Mouse (Mus musculus): Measurements from ENCODE around the gene Ttll5. TPM values are rescaled to one million over a fixed set of nuclear protein-coding genes. Genes with fewer than 3 reads are reported as not detected.

The Ttll5 gene
- total and polyA plus RNA-seq, 3 experiments = 7.4 to 18.5 TPM; not detected in 1

DNA sequence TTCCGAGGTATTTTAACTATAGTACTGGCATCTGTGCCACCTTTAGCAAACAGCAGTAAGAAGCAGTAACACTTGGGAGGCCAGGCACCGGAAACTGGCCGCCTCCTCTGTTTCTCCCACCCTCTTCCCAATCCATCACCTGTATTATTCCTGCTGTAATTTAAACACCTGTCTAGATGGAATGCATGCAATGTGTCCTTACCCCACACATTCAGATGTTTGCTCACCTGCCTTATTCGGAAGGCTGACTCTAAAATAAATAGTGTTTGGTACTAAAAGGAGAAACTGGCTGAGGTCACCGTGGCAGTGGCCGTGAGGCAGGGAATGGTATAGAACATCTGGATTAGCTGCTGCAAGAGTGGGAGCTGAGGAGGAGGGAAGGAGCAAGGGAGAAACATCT lies 125.9 kb downstream of the Ttll5 start:
- H3K4me1 ChIP-seq (ENCODE audit: control insufficient read depth in 1 of 2, insufficient read depth in 2 of 2, low read length in 2 of 2) = no peaks in the 10 kb centered on the region
- no peak for DNase-seq (ENCODE audit: low read depth, low spot score)
- H3K36me3 ChIP-seq (ENCODE audit: control insufficient read depth in 1 of 2, insufficient read depth in 2 of 2, low read length in 2 of 2) = no peaks in the 10 kb centered on the region
- H3K79me2 ChIP-seq (ENCODE audit: control insufficient read depth, insufficient read depth, low read length, poor library complexity) = no peaks in the 10 kb centered on the region
- H3K27me3 ChIP-seq (ENCODE audit: control insufficient read depth in 1 of 2, insufficient read depth in 2 of 2, low read length in 2 of 2) = no peaks in the 10 kb centered on the region
- no peak overlapping the region for H3K9ac ChIP-seq (ENCODE audit: control insufficient read depth, low read depth, low read length, poor library complexity, severe bottlenecking)
- TF ChIP-seq EP300 (IDR thresholded peaks at IDR 0.05; ENCODE audit: low read depth in 1 of 2, low read length in 2 of 2) (no peak), ZKSCAN1 (IDR thresholded peaks at IDR 0.05; ENCODE audit: low read depth, low read length) (no peak), NELFE (IDR thresholded peaks at IDR 0.05; ENCODE audit: low read depth, low read length) (no peak), TBP (IDR thresholded peaks at IDR 0.05; ENCODE audit: low read depth, low read length) (no peak), CHD2 (IDR thresholded peaks at IDR 0.05; ENCODE audit: low read length) (no peak), ZNF384 (IDR thresholded peaks at IDR 0.05; ENCODE audit: low read depth, low read length) (no peak), TCF12 (IDR thresholded peaks at IDR 0.05; ENCODE audit: low read depth, low read length) (no peak), ELF1 (IDR thresholded peaks at IDR 0.05; ENCODE audit: low read depth, low read length) (no peak), KAT2A (conservative IDR thresholded peaks at IDR 0.05; ENCODE audit: low read depth, low read length) (no peak), POLR2AphosphoS2 (IDR thresholded peaks at IDR 0.05; ENCODE audit: low read length) (no peak), USF1 (IDR thresholded peaks at IDR 0.05; ENCODE audit: low read depth, low read length) (no peak), BHLHE40 (IDR thresholded peaks at IDR 0.05; ENCODE audit: borderline replicate concordance, low read depth, low read length) (no peak), ETS1 (IDR thresholded peaks at IDR 0.05; ENCODE audit: low read depth, low read length) (no peak), MAZ (IDR thresholded peaks at IDR 0.05; ENCODE audit: low read depth, low read length) (no peak), MXI1 (IDR thresholded peaks at IDR 0.05; ENCODE audit: low read depth, low read length) (no peak), E2F4 (IDR thresholded peaks at IDR 0.05; ENCODE audit: borderline replicate concordance, low read depth, low read length) (no peak), SMC3 (IDR thresholded peaks at IDR 0.05; ENCODE audit: low read depth, low read length) (no peak)
- H3K4me3 ChIP-seq (ENCODE audit: control insufficient read depth in 1 of 2, insufficient read depth in 1 of 2, low read depth in 2 of 2, low read length in 2 of 2) = no peak overlapping the region
- H3K27ac ChIP-seq (ENCODE audit: control insufficient read depth, low read depth, low read length) = no peak overlapping the region
- no peaks in the 10 kb centered on the region for H3K9me3 ChIP-seq (replicated peaks; ENCODE audit: insufficient read depth, low read length)

DNA sequence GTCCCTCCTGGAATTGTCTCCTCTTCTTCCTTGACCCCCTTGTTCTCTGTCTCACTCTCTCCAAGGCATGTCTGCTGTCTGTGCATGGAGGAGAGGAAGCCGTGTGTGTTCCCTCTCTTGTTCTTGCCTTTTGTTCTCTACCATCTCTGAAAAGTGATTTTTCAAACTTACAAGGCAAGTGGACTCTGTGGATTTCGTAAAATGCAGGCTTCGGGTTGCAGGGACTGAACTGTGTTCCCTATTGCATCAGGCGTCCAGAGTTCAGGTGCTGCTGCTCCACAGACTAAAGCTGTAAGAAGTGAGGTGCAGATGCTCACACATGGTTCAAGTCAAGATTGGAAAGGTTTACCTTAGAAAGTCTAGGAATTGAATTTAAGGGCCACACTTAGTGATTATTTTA lies 126.6 kb downstream of the Ttll5 start:
- Histone ChIP-seq H3K9me3 (replicated peaks; ENCODE audit: insufficient read depth, low read length) (no peaks in the 10 kb centered on the region), H3K27me3 (ENCODE audit: control insufficient read depth in 1 of 2, insufficient read depth in 2 of 2, low read length in 2 of 2) (no peaks in the 10 kb centered on the region), H3K9ac (ENCODE audit: control insufficient read depth, low read depth, low read length, poor library complexity, severe bottlenecking) (no peak overlapping the region), H3K79me2 (ENCODE audit: control insufficient read depth, insufficient read depth, low read length, poor library complexity) (no peaks in the 10 kb centered on the region), H3K4me3 (ENCODE audit: control insufficient read depth in 1 of 2, insufficient read depth in 1 of 2, low read depth in 2 of 2, low read length in 2 of 2) (no peak overlapping the region), H3K36me3 (ENCODE audit: control insufficient read depth in 1 of 2, insufficient read depth in 2 of 2, low read length in 2 of 2) (no peaks in the 10 kb centered on the region), H3K27ac (ENCODE audit: control insufficient read depth, low read depth, low read length) (no peak overlapping the region), H3K4me1 (ENCODE audit: control insufficient read depth in 1 of 2, insufficient read depth in 2 of 2, low read length in 2 of 2) (no peaks in the 10 kb centered on the region)
- no peak for TF ChIP-seq POLR2AphosphoS2 (IDR thresholded peaks at IDR 0.05; ENCODE audit: low read length)
- no peak for TF ChIP-seq CHD2 (IDR thresholded peaks at IDR 0.05; ENCODE audit: low read length)
- no peak for TF ChIP-seq JUND (IDR thresholded peaks at IDR 0.05; ENCODE audit: low read depth, low read length)
- TF ChIP-seq MEF2A (IDR thresholded peaks at IDR 0.05; ENCODE audit: extremely low read depth, insufficient replicate concordance, low read depth, low read length, poor library complexity, severe bottlenecking) = no peak
- TF ChIP-seq ZC3H11A (IDR thresholded peaks at IDR 0.05; ENCODE audit: low read depth, low read length) = no peak
- TF ChIP-seq TBP (IDR thresholded peaks at IDR 0.05; ENCODE audit: low read depth, low read length) = no peak
- no peak for DNase-seq (ENCODE audit: low read depth, low spot score)
